Mouse (Mus musculus) left cerebral cortex, postnatal 25 days (tissue): ENCODE measurements around the gene F12. TPM values are rescaled to one million over a fixed set of nuclear protein-coding genes. Genes with fewer than 3 reads are reported as not detected.

Source experiments
- DNase-seq, 2 experiments: peaks; one replicate each; pipeline ENCODE4 v3.0.0; 2022; ENCODE audit warnings: low spot score in 2 of 2, mixed read lengths in 1 of 2
- intact Hi-C: fragments of 180-260 bp; cut with DNase I; formaldehyde crosslinking; loops from one replicate; pipeline ENCODE4 v1.15.1; 2025
- microRNA-seq, 2 experiments: library from miRNA; unstranded; fragments of <30 nt; microRNA quantifications; one replicate each; pipeline ENCODE4 v1.2.0; 2022
- total RNA-seq, 2 experiments: library from RNA; stranded (reverse); gene quantifications; 2 replicates each; pipeline ENCODE4 v1.2.3; 2021

F12 gene
- total RNA-seq, 2 experiments from 2014 or later, result 0.57 to 0.62 TPM

DNA sequence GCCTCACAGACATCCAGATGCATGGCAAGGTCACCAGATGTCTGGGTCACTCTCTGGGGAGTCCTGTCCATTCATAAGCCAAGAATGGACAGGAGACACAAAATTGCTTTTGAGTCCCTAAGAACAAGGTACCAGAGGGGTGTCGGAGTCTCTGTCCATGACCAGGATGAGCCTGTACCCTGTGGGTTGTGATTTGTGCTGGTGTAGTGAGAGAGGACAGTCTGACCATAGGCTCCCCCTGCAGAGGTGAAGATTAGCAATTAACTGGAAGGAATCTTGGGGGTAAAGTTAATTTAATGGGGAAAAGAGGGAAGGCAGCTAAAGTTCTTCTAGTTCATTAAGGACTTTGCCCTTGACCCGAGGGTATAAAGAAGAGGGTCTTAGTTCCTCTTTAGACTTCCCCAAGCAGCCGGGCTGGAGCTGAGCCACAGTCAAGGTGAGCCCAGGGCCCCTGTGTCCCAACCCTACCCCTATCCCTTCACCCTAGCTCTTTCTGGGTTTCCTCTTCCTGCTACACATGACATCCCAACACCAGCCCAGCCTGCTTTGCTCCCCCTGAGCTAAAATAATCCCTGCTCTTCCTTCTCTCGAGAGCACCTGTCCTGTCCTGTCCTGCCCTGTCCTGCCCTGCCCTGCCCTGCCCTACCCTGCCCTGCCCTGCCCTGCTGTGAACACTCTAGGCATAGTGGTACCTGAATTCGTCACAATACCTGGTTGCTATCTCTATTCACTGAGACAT, 27.1 kb downstream of the F12 start:
- intact Hi-C loops, result loop anchor here (5.0 kb wide), 1 partner anchor 67 kb away; no protein-coding TSS in a partner anchor
- no peak for DNase-seq

DNA sequence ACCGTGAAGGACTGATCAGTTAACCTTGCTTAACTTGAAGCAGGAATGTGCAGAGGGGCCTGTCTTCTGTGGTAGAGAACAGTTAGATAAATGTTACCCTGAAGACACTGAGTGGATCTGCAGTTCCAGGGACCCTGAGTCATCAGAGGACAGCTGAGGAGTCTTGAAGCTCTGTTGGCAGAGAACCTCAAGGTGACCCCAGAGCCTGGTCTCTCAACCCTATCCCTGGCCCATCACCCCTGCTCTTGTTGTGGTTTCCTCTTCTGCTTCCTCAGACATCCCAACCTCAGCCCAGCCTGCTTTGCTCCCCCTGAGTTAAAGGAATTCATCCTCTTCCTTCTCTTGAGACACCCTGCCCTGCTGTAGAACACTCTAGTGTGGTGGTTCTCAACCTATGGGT, 28.5 kb downstream of the F12 start, which contains the start of gene Slc34a1:
TSS of gene Slc34a1 (plus strand) at position 100 of the 400 bp plus-strand sequence.
- intact Hi-C loops, result no loop called here
- no peak for DNase-seq

DNA sequence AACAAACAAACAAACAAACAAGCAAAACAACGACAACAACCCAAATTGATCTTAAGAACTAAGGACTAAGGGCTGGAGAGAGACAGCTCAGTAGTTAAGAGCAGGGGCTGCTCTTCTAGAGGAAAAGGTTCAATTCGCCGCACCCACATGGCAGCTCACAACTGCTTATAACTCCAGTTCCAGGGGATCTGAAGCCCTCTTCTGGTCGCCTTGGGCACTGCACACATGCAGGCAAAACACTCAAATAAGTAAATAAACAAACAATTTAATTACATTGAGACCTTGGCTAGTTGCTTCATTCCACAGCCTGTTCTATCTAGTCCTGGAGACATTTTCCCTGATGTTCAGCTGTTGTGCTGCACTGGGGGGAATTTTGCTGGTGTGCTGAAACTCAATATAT, 33.7 kb downstream of the F12 start:
- intact Hi-C loops, result no loop called here

DNA sequence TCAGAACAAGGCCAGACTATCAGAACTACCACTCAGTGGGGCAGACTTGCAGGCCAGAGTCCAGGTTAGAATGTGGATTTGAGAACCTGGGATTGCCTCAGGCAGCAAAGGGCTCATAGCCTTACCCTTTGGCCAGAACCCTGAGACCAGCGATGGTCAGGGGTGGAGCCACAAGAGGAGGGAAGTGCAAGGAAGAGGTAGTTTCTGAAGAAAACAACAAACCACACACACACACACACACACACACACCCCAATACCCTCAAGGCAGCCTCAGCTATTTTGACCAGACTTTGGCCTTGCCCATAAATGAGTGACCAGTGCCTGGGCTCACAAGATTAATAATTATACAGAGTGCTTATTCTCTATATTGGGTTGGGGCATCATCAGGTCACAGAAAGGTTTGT, 35.0 kb downstream of the F12 start:
- intact Hi-C loops, result no loop called here
- DNase-seq, result no peak

More for the DNA sequence above, 33.7 kb downstream of the F12 start:
- DNase-seq, result no peak

DNA sequence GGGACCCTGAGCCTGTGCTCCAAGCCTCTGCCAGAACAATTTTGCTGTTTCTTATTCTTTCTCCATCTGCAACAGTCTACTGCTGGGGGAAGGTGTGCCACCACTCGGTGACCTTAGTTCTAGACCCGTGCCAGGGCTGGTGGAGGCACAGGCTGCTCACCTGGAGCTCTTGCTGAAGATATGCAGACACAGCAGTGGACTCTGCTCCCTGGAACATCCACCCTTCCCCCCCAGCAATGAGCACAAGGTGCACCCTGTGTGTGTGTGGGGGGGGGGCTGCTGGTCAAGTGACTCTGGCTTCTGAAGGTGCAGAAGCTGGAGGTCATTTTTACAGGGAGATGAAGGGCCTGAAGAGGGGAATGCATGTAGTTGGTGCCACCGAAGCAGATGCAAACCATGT, 35.9 kb downstream of the F12 start:
- intact Hi-C loops, result no loop called here
- no peak for DNase-seq

DNA sequence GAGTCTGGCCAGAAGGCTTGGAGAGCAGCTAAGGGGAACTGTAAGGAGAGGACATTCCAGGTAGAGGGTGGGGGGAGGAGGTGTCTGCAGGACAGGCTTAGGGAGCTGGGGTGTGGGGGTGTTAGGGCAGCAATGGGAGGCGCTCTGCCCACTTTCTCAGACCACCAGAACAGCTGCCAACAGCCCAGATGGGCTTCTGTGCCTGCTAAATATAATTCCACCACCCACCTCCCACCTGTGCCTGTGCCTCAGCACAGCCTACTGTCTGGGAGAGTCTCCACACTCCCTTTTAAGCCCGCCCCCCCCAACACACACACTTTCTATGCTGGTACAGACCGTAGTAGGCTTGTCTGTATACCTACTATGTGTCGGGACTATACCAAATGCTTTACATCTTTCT, 44.8 kb downstream of the F12 start:
- peak; percentile 83 to 96 for DNase-seq
- intact Hi-C loops, result no loop called here

DNA sequence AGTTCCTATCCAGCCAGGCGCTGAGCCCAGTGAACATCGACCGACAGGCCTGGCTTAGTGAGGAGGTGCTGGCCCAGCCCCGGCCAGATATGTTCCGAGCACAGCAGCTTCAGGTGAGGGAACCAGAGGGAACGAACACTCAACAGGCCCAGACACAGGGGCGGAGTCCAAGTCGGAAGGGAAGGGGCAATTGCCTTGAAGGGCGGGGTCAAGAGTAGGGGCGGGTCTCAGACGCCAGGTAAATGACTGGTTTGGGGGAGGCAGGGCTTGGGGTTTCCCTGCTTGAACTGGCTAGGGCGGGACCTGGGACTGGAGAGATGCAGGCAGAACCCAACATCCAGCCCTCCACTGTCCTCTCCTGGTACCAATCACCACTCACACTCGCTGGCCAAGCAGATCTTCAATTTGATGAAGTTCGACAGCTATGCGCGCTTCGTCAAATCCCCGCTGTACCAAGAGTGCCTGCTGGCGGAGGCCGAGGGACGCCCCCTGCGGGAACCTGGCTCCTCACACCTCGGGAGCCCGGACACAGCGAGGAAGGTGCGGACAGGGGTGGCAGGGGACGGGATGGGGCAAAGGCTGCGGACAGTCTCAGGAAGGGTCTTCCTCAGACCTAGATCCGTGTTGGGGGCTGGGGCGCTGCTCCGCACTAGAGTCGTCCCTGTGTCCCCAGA, 47.5 kb downstream of the F12 start:
- DNase-seq, result no peak
- intact Hi-C loops, result no loop called here

DNA sequence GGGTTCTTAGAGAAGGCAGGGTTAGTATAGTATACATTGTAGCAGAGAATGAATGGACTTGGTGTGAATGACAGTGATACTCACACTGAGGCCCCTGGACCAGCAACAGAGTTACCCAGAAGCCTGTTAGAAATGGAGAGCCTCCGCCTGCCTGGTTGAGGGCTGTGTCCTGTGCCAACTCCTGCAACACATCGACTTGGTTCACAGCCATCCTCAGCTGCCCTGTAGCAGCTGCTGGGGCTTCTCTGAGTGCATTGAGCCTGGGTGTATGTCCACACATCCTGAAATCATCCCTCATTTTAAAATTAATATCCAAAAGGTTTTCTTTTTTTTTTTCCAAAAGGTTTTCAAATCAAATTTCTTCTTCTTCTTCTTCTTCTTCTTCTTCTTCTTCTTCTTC, 50.7 kb downstream of the F12 start:
- intact Hi-C loops, result no loop called here
- DNase-seq, result no peak

DNA sequence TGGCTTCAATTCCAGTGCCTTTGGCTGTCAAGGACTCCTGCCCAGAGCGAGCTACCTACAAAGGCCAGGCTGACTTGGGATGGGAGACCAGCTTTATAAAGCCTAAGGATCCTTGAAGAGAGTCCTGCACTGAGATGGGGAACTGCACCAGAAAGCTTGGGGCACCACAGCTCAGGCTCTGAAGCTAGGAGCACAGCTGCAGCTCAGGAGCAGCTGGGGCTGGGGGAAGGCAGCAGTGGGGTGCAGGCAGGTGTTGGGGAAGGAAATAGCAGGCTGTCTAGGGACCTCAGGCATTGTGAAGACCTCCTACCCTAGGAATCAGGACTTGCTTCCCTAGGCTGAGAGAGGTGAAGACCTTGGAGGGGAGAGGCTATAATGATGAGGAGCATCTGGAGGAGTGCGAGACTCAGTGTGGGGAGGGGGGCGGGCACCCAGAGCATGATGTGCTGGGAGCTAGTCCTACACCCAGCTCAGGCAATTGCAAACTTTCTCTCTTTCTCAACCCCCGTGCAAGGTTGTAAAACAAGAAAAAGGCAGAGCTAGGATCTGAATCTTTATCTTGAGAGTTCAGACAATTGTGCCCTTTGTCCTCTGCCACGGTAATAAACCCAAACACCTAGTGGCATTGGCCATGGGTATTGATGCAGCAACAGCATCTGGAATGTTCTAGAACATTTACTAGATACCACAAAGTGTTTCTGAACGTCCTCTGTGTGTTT, 52.2 kb downstream of the F12 start:
- intact Hi-C loops, result no loop called here
- DNase-seq, result no peak

DNA sequence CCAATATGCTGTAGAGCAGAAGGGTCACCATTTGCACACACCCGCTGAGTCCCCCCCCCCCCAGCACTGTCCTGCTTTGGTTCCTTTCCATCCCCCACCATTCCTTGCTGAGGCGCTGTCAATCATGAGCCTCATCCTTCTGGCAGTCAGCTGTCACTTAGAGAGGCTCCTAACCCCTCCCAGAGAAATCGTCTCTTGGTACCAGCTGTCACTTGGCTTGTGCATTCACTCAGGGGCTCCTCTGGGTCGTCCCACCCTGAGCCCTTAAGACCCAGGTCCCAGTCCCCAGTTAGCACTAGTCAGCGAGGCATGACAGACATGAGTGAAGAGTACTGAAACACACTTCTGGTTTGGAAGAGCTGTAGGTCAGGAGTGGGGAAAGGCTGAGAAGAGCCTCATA, 54.9 kb downstream of the F12 start:
- no peak for DNase-seq
- intact Hi-C loops, result no loop called here

DNA sequence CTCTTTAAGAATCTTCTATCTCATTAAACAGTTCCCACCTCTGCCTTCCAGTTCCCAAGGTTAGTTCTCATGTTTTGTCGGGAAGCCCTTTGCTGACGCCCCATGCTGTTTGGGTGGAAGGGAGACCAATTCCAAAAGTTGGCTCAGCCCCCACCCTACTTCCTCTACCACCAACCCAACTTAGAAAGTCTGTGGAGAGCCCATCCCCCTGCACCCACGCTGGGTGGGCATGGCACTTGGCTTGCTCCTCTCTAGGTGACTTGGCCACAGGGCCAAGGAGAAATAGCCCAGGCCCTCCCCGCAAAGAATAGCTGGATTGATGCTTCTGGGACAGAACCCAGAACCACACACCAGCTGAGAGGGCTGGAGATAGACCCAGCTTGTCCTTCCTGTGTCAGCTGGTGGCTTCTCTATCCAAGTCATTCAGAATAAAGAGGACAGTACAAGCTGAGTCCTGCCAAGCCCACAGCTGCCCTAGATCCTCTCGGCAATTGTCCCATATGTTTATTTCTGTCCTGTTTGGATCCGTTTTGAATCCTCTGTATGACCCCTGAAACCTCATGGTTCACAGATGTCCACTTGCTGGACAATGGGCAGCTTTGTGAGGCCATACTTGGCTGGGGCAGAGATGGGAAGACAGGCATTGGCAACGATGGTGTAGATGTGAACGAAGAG, 55.4 kb downstream of the F12 start:
- intact Hi-C loops, result no loop called here
- DNase-seq, result peak in 1 of 2 experiments; percentile 65

DNA sequence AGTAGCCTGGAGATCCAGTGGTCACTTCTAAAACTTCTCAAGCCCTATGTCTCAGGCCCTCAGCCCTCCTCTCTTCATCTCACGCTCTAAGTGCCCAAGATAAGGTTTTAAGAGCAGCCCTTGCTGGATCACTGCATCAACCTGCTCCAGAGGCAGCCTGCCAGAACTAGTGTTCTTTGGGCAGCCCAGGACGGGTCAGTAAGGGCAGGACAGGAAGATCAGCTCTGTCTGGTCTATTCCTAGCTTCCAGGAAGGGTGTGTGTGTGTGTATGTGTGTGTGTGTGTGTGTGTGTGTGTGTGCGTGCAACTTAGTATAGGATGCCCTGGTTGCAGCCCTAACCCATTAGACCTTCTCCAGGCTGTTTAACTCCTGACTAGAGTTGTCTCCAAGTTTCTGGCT, 56.4 kb downstream of the F12 start:
- intact Hi-C loops, result no loop called here
- no peak for DNase-seq

DNA sequence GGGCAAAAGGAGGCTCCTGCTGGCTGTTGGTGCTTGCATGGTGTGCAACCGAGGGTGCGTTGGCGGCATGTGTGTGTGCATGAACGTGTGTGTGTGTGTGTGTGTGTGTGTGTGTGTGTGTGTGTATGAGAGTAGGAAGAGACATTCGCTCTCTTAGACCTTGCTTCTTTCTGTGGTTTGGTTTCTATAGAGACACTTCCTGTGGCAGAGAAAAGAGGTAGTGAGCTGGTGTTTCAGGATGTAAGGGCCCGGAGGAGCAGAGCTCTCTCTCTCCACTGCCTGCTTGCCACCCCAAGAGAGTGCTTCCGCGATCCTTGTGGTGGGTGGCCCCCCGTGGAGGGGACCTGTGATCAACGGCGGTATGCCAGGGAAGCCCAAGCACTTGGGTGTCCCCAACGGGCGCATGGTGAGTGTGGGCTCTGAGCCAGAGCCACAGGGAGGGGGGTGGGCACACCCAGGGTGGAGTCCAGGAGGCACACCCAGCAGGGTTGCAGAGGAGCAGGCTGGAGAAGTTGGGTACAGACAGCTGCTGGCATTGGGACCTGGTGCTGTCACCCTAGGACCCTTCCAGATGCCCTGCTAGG, 57.0 kb downstream of the F12 start, which contains the start of gene Rgs14:
TSS of gene Rgs14 (plus strand) at position 202 of the 584 bp plus-strand sequence.
- intact Hi-C loops, result no loop called here
- peak; percentile 64 to 72 for DNase-seq

DNA sequence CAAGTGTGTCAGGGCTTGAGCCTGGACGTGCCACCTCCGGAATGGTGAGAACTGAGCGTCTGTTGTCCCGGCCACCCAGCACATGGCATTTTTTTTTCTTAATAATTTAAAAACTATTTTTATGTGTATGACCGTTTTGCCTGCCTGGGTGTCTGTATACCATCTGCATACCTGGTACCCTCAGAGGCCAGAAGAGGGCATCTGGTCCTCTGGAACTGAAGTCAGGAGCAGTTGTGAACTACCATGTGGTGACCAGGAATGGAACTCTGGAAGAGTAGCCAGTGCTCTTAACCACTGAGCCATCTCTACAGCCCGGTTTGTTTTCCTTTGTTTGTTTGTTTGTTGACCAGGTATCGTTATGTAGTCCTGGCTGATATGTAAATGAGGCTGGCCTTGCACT, 58.2 kb downstream of the F12 start:
- intact Hi-C loops, result no loop called here
- no peak for DNase-seq

Small RNA genes lying within 50 kb of the gene (microRNA-seq; reads per million reads assigned to microRNA genes)
- gene Mir6943, result 4.0 to 4.7 reads per million in 2 experiments

Other genes with a start within 250 kb of the F12 start
- gene Nsd1, start 217.0 kb downstream of the F12 start, total RNA-seq, result 100 to 1,000 TPM; 124 to 125 TPM
- 100 to 1,000 TPM; 170 to 176 TPM for gene Prelid1, start 106.3 kb downstream of the F12 start, total RNA-seq
- 10 to 100 TPM; 82.3 to 87.2 TPM for gene Rab24, start 104.8 kb downstream of the F12 start, total RNA-seq
- gene Mxd3, start 97.0 kb downstream of the F12 start, total RNA-seq, result 1 to 10 TPM in 1 of 2 experiments, under 1 TPM in 1; 0.85 to 1.4 TPM
- 10 to 100 TPM; 57.5 to 59.7 TPM for gene Lman2, start 64.0 kb downstream of the F12 start, total RNA-seq
- gene Rgs14, start 57.1 kb downstream of the F12 start, total RNA-seq, result 10 to 100 TPM; 55.6 to 58.5 TPM
- not detected for gene Slc34a1, start 28.6 kb downstream of the F12 start, total RNA-seq
- not detected for gene Pfn3, start 11.6 kb downstream of the F12 start, total RNA-seq
- 10 to 100 TPM; 64.0 to 68.0 TPM for gene Grk6, start 18.3 kb upstream of the F12 start, total RNA-seq
- gene Prr7, start 37.5 kb upstream of the F12 start, total RNA-seq, result 10 to 100 TPM; 80.1 to 85.9 TPM
- 100 to 1,000 TPM; 287 to 295 TPM for gene Dbn1, start 61.3 kb upstream of the F12 start, total RNA-seq
- 10 to 100 TPM; 89.6 to 96.1 TPM for gene Pdlim7, start 86.9 kb upstream of the F12 start, total RNA-seq
- 10 to 100 TPM in 1 of 2 experiments, 1 to 10 TPM in 1; 9.7 to 13.2 TPM for gene Dok3, start 102.5 kb upstream of the F12 start, total RNA-seq
- 10 to 100 TPM; 53.6 to 58.0 TPM for gene Ddx41, start 109.9 kb upstream of the F12 start, total RNA-seq
- 10 to 100 TPM; 67.0 to 84.3 TPM for gene Fam193b, start 144.3 kb upstream of the F12 start, total RNA-seq
- gene Tmed9, start 146.9 kb upstream of the F12 start, total RNA-seq, result 100 to 1,000 TPM; 129 to 134 TPM
- 10 to 100 TPM; 22.9 to 25.5 TPM for gene B4galt7, start 173.1 kb upstream of the F12 start, total RNA-seq
- gene Caml, start 196.2 kb upstream of the F12 start, total RNA-seq, result 10 to 100 TPM; 40.7 to 45.9 TPM
- gene Ddx46, start 208.2 kb upstream of the F12 start, total RNA-seq, result 10 to 100 TPM; 39.9 to 44.0 TPM